ENCODE assay signal across 8 mouse cellular contexts in genomic region chr4:43668782-43669427, GRCm38 (mm10). TPM values are rescaled to one million over a fixed set of nuclear protein-coding genes. Genes with fewer than 3 reads are reported as not detected.
DNase-seq lines count a peak whose midpoint lies in the region; ATAC-seq and TF ChIP-seq lines count a peak whose summit lies in the region.

TSS of gene Tmem8b (plus strand) at chr4:43668971.
TSS of gene Fam221b (minus strand) at chr4:43669145.

- peak; percentile 94 for ATAC-seq in hindbrain, postnatal 0 days

- H3K36me3 ChIP-seq in hindbrain, postnatal 0 days (ENCODE audit: insufficient read depth, low read length): no peaks in the 10 kb centered on the region
- H3K36me3 ChIP-seq in megakaryocyte, embryonic 14.5 days (replicated peaks; ENCODE audit: low read length): no peaks in the 10 kb centered on the region

- WGBS in hindbrain, postnatal 0 days: under 1% methylated on average over 24 of the region's 41 CpGs

- H3K4me1 ChIP-seq in hindbrain, postnatal 0 days (ENCODE audit: insufficient read depth, low read length): peaks cover 18% of the 10 kb centered on the region
- peaks cover 24% of the 10 kb centered on the region for H3K4me1 ChIP-seq in megakaryocyte, embryonic 14.5 days

- TF ChIP-seq CTCF in hindbrain, postnatal 0 days (IDR thresholded peaks at IDR 0.05; ENCODE audit: low read depth): no peak

- peak within 1 kb of the TSS; percentile 89 for H3K4me3 ChIP-seq in hindbrain, postnatal 0 days (ENCODE audit: low read length)
- peak within 1 kb of the TSS; percentile 92 for H3K4me3 ChIP-seq in megakaryocyte, embryonic 14.5 days (replicated peaks)

- H3K27ac ChIP-seq in hindbrain, postnatal 0 days: peak within 1 kb of the TSS; percentile 75

- peak within 1 kb of the TSS; percentile 93 for H3K4me2 ChIP-seq in hindbrain, postnatal 0 days (ENCODE audit: low read depth, low read length)

- H3K9ac ChIP-seq in hindbrain, postnatal 0 days (replicated peaks; ENCODE audit: low read length): peak within 1 kb of the TSS; percentile 96

- peaks cover 6% of the 10 kb centered on the region; the same call in 1 of the 2 replicates for H3K27me3 ChIP-seq in hindbrain, postnatal 0 days (ENCODE audit: insufficient read depth, low read length)
- H3K27me3 ChIP-seq in megakaryocyte, embryonic 14.5 days (replicated peaks): peaks cover 45% of the 10 kb centered on the region

- DNase-seq in WW6 (ENCODE audit: low read depth, low spot score): peak; percentile 62
- DNase-seq in cerebellum, postnatal 4 days (ENCODE audit: low spot score in 2 of 2): peak; percentile 79 to 89
- peak; percentile 90 for DNase-seq in gastrocnemius, adult 18-20 months (ENCODE audit: low spot score)
- peak; percentile 94 for DNase-seq in hindbrain, postnatal 0 days (ENCODE audit: low spot score)
- DNase-seq in left cerebral cortex, adult 8-10 months (ENCODE audit: low spot score in 2 of 2): peak; percentile 85 to 86
- DNase-seq in right cerebral cortex, postnatal 10 days (ENCODE audit: low spot score in 2 of 2): peak; percentile 93 to 95
- peak; percentile 83 for DNase-seq in urinary bladder, postnatal 25 days (ENCODE audit: low spot score)

- H3K9me3 ChIP-seq in hindbrain, postnatal 0 days (ENCODE audit: low read length): no peaks in the 10 kb centered on the region
- H3K9me3 ChIP-seq in megakaryocyte, embryonic 14.5 days: no peaks in the 10 kb centered on the region

RNA-seq across cellular contexts. Expression of gene Tmem8b, which starts in this region (rescaled TPM):
- total RNA-seq in gastrocnemius, adult 18-20 months (2021): 10 to 100 TPM; 10.9 to 12.7 TPM
- 25.3 and 31.6 TPM in 2 replicates for total RNA-seq in hindbrain, postnatal 0 days (2014; rRNA removed)
- 10.3 and 11.4 TPM in 2 replicates for polyA plus RNA-seq in hindbrain, postnatal 0 days (2015; fragmentation: Nextera tagmentation; extraction: Ambion mirVana)
- 10 to 100 TPM; 56.5 to 59.6 (median 57.4) TPM for total RNA-seq in left cerebral cortex, adult 8-10 months (2022)
- 2.8 TPM in 1 of 2 replicates, not detected in the other for polyA plus RNA-seq in megakaryocyte, embryonic 14.5 days (2012; ENCODE audit: insufficient read depth, low replicate concordance)

RNA-seq across cellular contexts. Expression of gene Fam221b, which starts in this region (rescaled TPM):
- total RNA-seq in gastrocnemius, adult 18-20 months (2021): under 1 TPM; 0.09 to 0.16 TPM
- not detected in 2 replicates for total RNA-seq in hindbrain, postnatal 0 days (2014; rRNA removed)
- polyA plus RNA-seq in hindbrain, postnatal 0 days (2015; fragmentation: Nextera tagmentation; extraction: Ambion mirVana): 1.4 and 1.6 TPM in 2 replicates
- 1 to 10 TPM; 1.2 to 2.0 (median 1.6) TPM for total RNA-seq in left cerebral cortex, adult 8-10 months (2022)
- 0.29 TPM in 1 of 2 replicates, not detected in the other for polyA plus RNA-seq in megakaryocyte, embryonic 14.5 days (2012; ENCODE audit: insufficient read depth, low replicate concordance)

Comparison
In these comparisons a context has a peak if more than half of its experiments do, and no peak if none do; other contexts are left out.
1. Peak in every context shown above with its lines: DNase-seq, ATAC-seq, H3K4me3 ChIP-seq and H3K27ac ChIP-seq.